Mouse (Mus musculus) liver, embryonic 16.5 days (tissue): ENCODE data around the gene Abcc1. TPM values are rescaled to one million over a fixed set of nuclear protein-coding genes. Genes with fewer than 3 reads are reported as not detected.

Experiments
- ATAC-seq: fragments of 200-750 bp; cut with Nextera tagmentation; 2 replicates; pipeline ENCODE4 v1.8.0; 2017; ENCODE audit warnings: low read depth, mild to moderate bottlenecking, moderate number of reproducible peaks, moderate library complexity
- H3K27ac ChIP-seq: fragments of 300-500 bp; sonication (generic); 2 replicates; pipeline ENCODE4 v1.5.1; 2014; ENCODE audit warnings: mild to moderate bottlenecking, low read length
- H3K27me3 ChIP-seq: fragments of 300-500 bp; sonication (generic); 2 replicates; pipeline ENCODE4 v1.6.1; 2014; ENCODE audit warnings: low read depth, low read length, mixed read lengths; ENCODE audit not compliant: control insufficient read depth, insufficient read depth
- H3K36me3 ChIP-seq: fragments of 300-500 bp; sonication (generic); 2 replicates; pipeline ENCODE4 v1.6.1; 2014; ENCODE audit warnings: mild to moderate bottlenecking; ENCODE audit not compliant: control insufficient read depth, insufficient read depth
- H3K4me1 ChIP-seq: fragments of 300-500 bp; sonication (generic); 2 replicates; pipeline ENCODE4 v1.6.1; 2014; ENCODE audit warnings: low read depth, low read length, mixed read lengths; ENCODE audit not compliant: control insufficient read depth
- H3K4me2 ChIP-seq: fragments of 300-500 bp; sonication (generic); 2 replicates; pipeline ENCODE4 v1.6.1; 2014; ENCODE audit warnings: low read depth, low read length, mixed read lengths
- H3K4me3 ChIP-seq: fragments of 300-500 bp; sonication (generic); 2 replicates; pipeline ENCODE4 v1.5.1; 2014; ENCODE audit warnings: low read depth, mild to moderate bottlenecking, low read length
- H3K9ac ChIP-seq: fragments of 300-500 bp; sonication (generic); 2 replicates; pipeline ENCODE4 v1.6.1; 2014; ENCODE audit warnings: low read depth, low read length
- H3K9me3 ChIP-seq: fragments of 300-500 bp; sonication (generic); replicated peaks from 2 replicates; pipeline ENCODE4 v1.6.1; 2016; ENCODE audit warnings: low read length; ENCODE audit not compliant: control insufficient read depth
- WGBS: fragments of 180-500 bp; shearing (Covaris S2); extraction: QIAGEN DNeasy Blood & Tissue Kit; methylation state at CpG from one replicate; pipeline ENCODE4 v1.1.7; 2014; ENCODE audit not compliant: insufficient replicate concordance; 5-methylcytosine and 5-hydroxymethylcytosine counted together
- polyA plus RNA-seq: library from polyadenylated mRNA; unstranded; fragments of >200 nt; fragmentation: Nextera tagmentation; extraction: Ambion mirVana; gene quantifications from 2 replicates; pipeline ENCODE4 v1.2.1, GENCODE M21; 2015

The Abcc1 gene
- polyA plus RNA-seq, 1 experiment from 2014 or later: 2.1 TPM

- Histone ChIP-seq H3K4me1 (peaks cover 6% of the 10 kb centered on the region), H3K36me3 (no peaks in the 10 kb centered on the region), H3K4me3 (no peak overlapping the region), H3K27ac (no peak overlapping the region), H3K9me3 (no peaks in the 10 kb centered on the region), H3K4me2 (no peak overlapping the region), H3K9ac (no peak overlapping the region), H3K27me3 (no peaks in the 10 kb centered on the region)
- ATAC-seq: no peak
- 62% methylated on average over 1 of the region's 1 CpGs for WGBS
Measured at GRCm38 (mm10) chr16:14371367-14371766, 10.0 kb downstream of the Abcc1 start.

DNA sequence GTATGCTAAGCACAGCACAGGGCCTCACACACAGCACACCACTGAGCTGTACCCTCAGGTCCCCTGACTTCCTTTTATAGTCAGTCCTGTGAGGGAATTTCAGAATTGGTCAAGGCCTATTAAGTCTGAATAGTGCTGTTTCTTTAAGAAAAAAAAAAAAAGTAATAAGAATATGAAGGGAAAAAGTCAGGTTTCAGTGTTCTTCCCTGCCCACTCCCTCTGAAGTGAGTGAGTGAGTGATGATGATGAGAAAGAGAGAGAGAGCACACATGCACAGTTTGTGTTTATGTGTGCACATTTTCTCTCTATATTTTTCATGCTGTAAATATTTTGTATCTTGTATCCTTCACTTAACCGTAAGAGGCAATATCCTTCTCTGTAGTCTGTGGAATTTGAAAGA, 11.0 kb downstream of the Abcc1 start:
- peaks cover 6% of the 10 kb centered on the region for H3K4me1 ChIP-seq
- H3K4me2 ChIP-seq: no peak overlapping the region
- no peaks in the 10 kb centered on the region for H3K36me3 ChIP-seq
- 14% methylated on average over 1 of the region's 1 CpGs for WGBS
- no peaks in the 10 kb centered on the region for H3K9me3 ChIP-seq
- ATAC-seq: no peak
- no peak overlapping the region for H3K4me3 ChIP-seq
- no peak overlapping the region for H3K9ac ChIP-seq
- H3K27me3 ChIP-seq: no peaks in the 10 kb centered on the region
- H3K27ac ChIP-seq: no peak overlapping the region; the same call in 1 of the 2 replicates

GRCm38 (mm10) chr16:14372817-14373301, 11.5 kb downstream of the Abcc1 start:
- no peaks in the 10 kb centered on the region for H3K36me3 ChIP-seq
- H3K4me1 ChIP-seq: peaks cover 6% of the 10 kb centered on the region
- no peak overlapping the region for H3K9ac ChIP-seq
- H3K9me3 ChIP-seq: no peaks in the 10 kb centered on the region
- ATAC-seq: peak; percentile 71
- H3K4me2 ChIP-seq: no peak overlapping the region
- peak overlapping the region; percentile 42; the same call in 1 of the 2 replicates for H3K27ac ChIP-seq
- no peak overlapping the region for H3K4me3 ChIP-seq
- H3K27me3 ChIP-seq: no peaks in the 10 kb centered on the region
- WGBS: 21% methylated on average over 4 of the region's 4 CpGs

DNA sequence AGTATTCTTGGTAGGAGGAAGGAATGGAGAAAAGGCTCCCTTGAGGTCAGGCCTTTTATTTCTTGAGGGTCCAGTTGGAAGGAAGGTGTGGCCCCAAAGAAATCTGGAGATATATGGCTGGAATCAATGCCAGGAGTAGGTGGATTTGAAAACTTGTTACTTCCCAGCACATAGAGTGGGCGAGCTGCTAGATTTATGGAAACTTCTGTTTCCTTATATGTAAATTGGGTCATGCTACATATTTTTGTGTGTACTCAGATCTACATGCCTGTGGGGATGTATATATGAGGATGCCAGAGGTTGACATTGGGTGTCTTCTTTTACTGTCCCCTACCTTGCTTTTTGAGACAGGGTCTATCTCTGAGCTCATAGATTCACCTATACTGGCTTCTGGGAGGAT, 14.6 kb downstream of the Abcc1 start:
- no peak overlapping the region for H3K4me3 ChIP-seq
- H3K27me3 ChIP-seq: no peaks in the 10 kb centered on the region
- no peaks in the 10 kb centered on the region for H3K9me3 ChIP-seq
- H3K27ac ChIP-seq: no peak overlapping the region
- 63% methylated on average over 1 of the region's 1 CpGs for WGBS
- no peaks in the 10 kb centered on the region for H3K36me3 ChIP-seq
- ATAC-seq: no peak
- H3K4me1 ChIP-seq: peaks cover 6% of the 10 kb centered on the region
- H3K9ac ChIP-seq: no peak overlapping the region
- H3K4me2 ChIP-seq: no peak overlapping the region

DNA sequence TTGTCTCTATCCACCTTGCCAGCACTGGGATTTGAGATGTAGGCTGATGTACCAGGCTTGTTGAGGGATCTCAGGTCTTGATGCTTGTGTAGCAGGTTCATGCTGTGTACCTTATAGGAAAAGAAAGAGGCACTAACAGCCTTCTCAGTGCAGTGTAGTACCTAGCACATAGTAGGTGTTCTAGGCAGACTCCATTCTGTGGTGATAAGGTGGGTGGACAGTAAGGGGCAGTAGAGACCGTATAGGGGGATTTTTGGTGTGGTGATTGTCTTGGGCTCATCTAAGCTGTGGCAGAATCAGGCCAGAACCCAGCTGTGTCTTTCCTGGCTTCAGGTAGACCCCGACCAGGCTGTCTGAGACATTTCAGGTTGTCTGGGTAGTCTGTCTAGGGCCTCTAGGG, 15.0 kb downstream of the Abcc1 start:
- Histone ChIP-seq H3K4me1 (peaks cover 6% of the 10 kb centered on the region), H3K9me3 (no peaks in the 10 kb centered on the region), H3K27me3 (no peaks in the 10 kb centered on the region), H3K9ac (no peak overlapping the region), H3K4me2 (no peak overlapping the region), H3K27ac (no peak overlapping the region), H3K4me3 (no peak overlapping the region), H3K36me3 (no peaks in the 10 kb centered on the region)
- ATAC-seq: no peak
- WGBS: 60% methylated on average over 2 of the region's 2 CpGs

DNA sequence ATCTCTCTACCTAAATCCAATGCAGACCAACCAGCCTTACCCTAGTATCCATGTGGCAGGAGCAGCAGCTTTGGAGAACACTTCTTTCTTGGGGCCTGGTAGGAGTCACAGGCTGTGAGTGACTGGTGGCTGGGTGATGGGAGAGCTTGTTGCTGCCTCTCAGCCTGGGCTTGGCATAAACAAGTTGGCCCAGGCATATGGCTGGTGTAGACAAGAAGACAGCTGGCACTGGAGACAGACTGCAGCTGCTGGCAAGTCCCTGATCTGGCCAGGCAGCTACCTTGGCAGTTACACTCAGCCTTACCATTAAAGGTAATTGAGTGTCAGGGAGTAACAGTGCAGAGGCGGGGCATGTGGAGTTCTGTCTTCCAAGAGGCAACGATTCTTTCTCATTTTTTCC, 16.0 kb downstream of the Abcc1 start:
- Histone ChIP-seq H3K4me3 (no peak overlapping the region), H3K9me3 (no peaks in the 10 kb centered on the region), H3K27me3 (no peaks in the 10 kb centered on the region), H3K4me1 (peaks cover 6% of the 10 kb centered on the region), H3K4me2 (no peak overlapping the region), H3K36me3 (no peaks in the 10 kb centered on the region), H3K9ac (no peak overlapping the region), H3K27ac (no peak overlapping the region)
- no peak for ATAC-seq
- 49% methylated on average over 2 of the region's 2 CpGs for WGBS

GRCm38 (mm10) chr16:14378654-14379053, 17.3 kb downstream of the Abcc1 start:
- Histone ChIP-seq H3K4me2 (no peak overlapping the region), H3K4me1 (no peaks in the 10 kb centered on the region; the same call in 1 of the 2 replicates), H3K27me3 (no peaks in the 10 kb centered on the region), H3K36me3 (no peaks in the 10 kb centered on the region), H3K9ac (no peak overlapping the region), H3K4me3 (no peak overlapping the region), H3K27ac (no peak overlapping the region), H3K9me3 (no peaks in the 10 kb centered on the region)
- no peak for ATAC-seq
- WGBS: 17% methylated on average over 5 of the region's 5 CpGs

GRCm38 (mm10) chr16:14379888-14380287, 18.5 kb downstream of the Abcc1 start:
- no peak overlapping the region for H3K9ac ChIP-seq
- H3K27me3 ChIP-seq: no peaks in the 10 kb centered on the region
- H3K4me2 ChIP-seq: no peak overlapping the region
- 40% methylated on average over 7 of the region's 7 CpGs for WGBS
- no peaks in the 10 kb centered on the region; the same call in 1 of the 2 replicates for H3K4me1 ChIP-seq
- no peak overlapping the region for H3K27ac ChIP-seq
- no peaks in the 10 kb centered on the region for H3K9me3 ChIP-seq
- H3K4me3 ChIP-seq: no peak overlapping the region
- no peaks in the 10 kb centered on the region for H3K36me3 ChIP-seq
- ATAC-seq: no peak

DNA sequence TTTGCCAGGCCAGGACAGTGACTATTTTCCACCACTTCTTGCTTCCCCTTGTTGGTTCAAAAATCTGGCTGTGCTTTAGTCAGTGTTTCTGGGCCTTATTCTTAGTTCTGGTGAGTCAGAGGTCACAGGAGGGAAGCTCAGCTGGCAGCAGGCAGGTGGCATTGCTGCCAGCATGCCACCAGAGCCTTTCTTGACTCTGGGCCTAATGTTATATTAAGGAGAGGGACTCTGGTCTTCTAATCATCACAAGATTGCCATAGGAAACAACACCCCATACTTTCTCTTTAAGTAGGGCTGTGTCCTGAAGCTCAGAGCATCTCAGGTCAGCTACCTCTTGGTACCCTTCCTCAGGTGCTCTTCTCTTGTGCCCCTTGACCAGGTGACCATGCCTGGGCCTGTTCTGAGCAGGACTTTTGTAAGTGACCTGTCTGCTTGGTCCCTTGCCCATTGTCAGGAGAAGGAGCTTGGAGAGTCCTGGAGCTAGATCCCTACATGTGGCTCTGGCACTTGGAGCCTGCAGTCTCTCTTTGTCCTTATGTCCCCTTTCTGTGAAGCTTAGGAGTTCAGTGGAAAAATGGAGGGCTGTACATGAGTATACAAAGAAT, 19.8 kb downstream of the Abcc1 start:
- Histone ChIP-seq H3K27ac (no peak overlapping the region), H3K36me3 (no peaks in the 10 kb centered on the region), H3K4me3 (no peak overlapping the region), H3K4me1 (no peaks in the 10 kb centered on the region; the same call in 1 of the 2 replicates), H3K9me3 (no peaks in the 10 kb centered on the region), H3K27me3 (no peaks in the 10 kb centered on the region), H3K9ac (no peak overlapping the region), H3K4me2 (no peak overlapping the region)
- ATAC-seq: no peak
